Mouse (Mus musculus) hindbrain, embryonic 15.5 days (tissue): Measurements from ENCODE around the gene Dguok. TPM values are rescaled to one million over a fixed set of nuclear protein-coding genes. Genes with fewer than 3 reads are reported as not detected.

Experiments used
- ATAC-seq: fragments of 200-750 bp; cut with Nextera tagmentation; 2 replicates; pipeline ENCODE4 v1.8.0; 2017; ENCODE audit warnings: low read depth, moderate number of reproducible peaks, moderate TSS enrichment; ENCODE audit not compliant: low FRiP score
- H3K27ac ChIP-seq: fragments of 300-500 bp; sonication (generic); replicated peaks from 2 replicates; pipeline ENCODE4 v1.5.1; 2015; ENCODE audit warnings: mild to moderate bottlenecking, inconsistent platforms
- H3K27me3 ChIP-seq: fragments of 300-500 bp; sonication (generic); 2 replicates; pipeline ENCODE4 v1.6.1; 2015; ENCODE audit warnings: control low read depth, inconsistent platforms
- H3K36me3 ChIP-seq: fragments of 300-500 bp; sonication (generic); 2 replicates; pipeline ENCODE4 v1.6.1; 2015; ENCODE audit warnings: control low read depth, inconsistent platforms
- H3K4me1 ChIP-seq: fragments of 300-500 bp; sonication (generic); replicated peaks from 2 replicates; pipeline ENCODE4 v1.6.1; 2015; ENCODE audit warnings: control low read depth, inconsistent platforms
- H3K4me2 ChIP-seq: fragments of 300-500 bp; sonication (generic); 2 replicates; pipeline ENCODE4 v1.6.1; 2015; ENCODE audit warnings: moderate library complexity, mild to moderate bottlenecking, inconsistent platforms
- H3K4me3 ChIP-seq: fragments of 300-500 bp; sonication (generic); 2 replicates; pipeline ENCODE4 v1.5.1; 2015; ENCODE audit warnings: mild to moderate bottlenecking, inconsistent platforms
- H3K9ac ChIP-seq: fragments of 300-500 bp; sonication (generic); 2 replicates; pipeline ENCODE4 v1.6.1; 2015; ENCODE audit warnings: inconsistent platforms
- H3K9me3 ChIP-seq: fragments of 300-500 bp; sonication (generic); 2 replicates; pipeline ENCODE4 v1.6.1; 2016; ENCODE audit warnings: control low read depth, inconsistent platforms
- WGBS: fragments of 180-500 bp; shearing (Covaris S2); methylation state at CpG from one replicate; pipeline ENCODE4 v1.1.7; 2015; 5-methylcytosine and 5-hydroxymethylcytosine counted together
- polyA plus RNA-seq: library from polyadenylated mRNA; unstranded; fragments of >200 nt; fragmentation: Nextera tagmentation; extraction: Ambion mirVana; gene quantifications from 2 replicates; pipeline ENCODE4 v1.2.1, GENCODE M21; 2015

Gene Dguok
- polyA plus RNA-seq, 1 experiment from 2014 or later: 66.2 TPM

GRCm38 (mm10) chr6:83515172-83515571 is 8.4 kb upstream of the Dguok start:
- Histone ChIP-seq H3K36me3 (no peaks in the 10 kb centered on the region), H3K27me3 (no peaks in the 10 kb centered on the region), H3K4me3 (no peak overlapping the region), H3K27ac (no peak overlapping the region), H3K4me1 (no peaks in the 10 kb centered on the region), H3K9me3 (no peaks in the 10 kb centered on the region), H3K4me2 (no peak overlapping the region), H3K9ac (no peak overlapping the region)
- no peak for ATAC-seq
- WGBS: 73% methylated on average over 3 of the region's 3 CpGs

DNA sequence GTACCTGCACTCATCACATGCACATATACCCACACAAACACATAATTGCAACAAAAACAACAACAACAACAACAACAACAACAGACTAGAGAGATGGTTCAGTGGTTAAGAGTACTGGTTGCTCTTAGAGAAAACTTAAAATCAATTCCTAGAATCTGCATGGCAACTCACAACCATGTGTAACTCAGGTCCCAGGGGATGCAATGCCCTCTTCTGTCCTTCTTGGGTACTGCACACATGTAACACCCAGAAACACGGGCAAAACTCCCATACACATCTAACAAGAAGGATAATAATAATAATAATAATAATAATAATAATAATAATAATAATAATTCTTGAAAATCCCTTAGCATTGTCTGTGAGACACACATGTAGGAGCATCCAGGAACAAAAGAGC is 5.7 kb upstream of the Dguok start:
- H3K4me1 ChIP-seq: peaks cover under 1% of the 10 kb centered on the region; the same call in 1 of the 2 replicates
- no peaks in the 10 kb centered on the region for H3K36me3 ChIP-seq
- H3K4me2 ChIP-seq: no peak overlapping the region
- H3K27ac ChIP-seq: no peak overlapping the region
- ATAC-seq: 0 out of 2 replicates have a peak, but pooled peaks have one; percentile 23
- no peaks in the 10 kb centered on the region for H3K9me3 ChIP-seq
- H3K27me3 ChIP-seq: no peaks in the 10 kb centered on the region
- 19% methylated on average over 1 of the region's 1 CpGs for WGBS
- no peak overlapping the region for H3K9ac ChIP-seq
- no peak overlapping the region for H3K4me3 ChIP-seq

DNA sequence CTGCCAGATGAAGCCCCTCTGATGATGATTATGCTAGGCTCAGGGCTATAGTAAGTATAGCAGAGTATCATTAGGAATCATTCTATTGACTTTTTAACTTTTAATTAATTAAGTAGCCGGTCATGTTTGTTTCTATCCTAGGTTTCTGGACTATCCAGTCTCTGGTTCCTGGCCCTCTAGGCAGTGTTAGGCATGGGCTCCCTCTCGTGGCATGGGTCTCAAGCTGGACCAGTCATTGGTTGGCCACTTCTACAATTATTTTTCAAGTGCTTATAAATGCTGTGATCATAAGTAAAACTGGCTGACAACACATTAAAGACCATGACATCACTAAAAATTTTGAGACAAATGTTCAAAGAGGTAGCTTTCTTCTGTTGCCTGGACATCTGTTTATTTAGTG is 3.4 kb upstream of the Dguok start:
- Histone ChIP-seq H3K4me3 (no peak overlapping the region), H3K4me2 (no peak overlapping the region), H3K9ac (no peak overlapping the region), H3K27ac (no peak overlapping the region), H3K9me3 (no peaks in the 10 kb centered on the region), H3K27me3 (no peaks in the 10 kb centered on the region), H3K36me3 (no peaks in the 10 kb centered on the region), H3K4me1 (peaks cover 14% of the 10 kb centered on the region)
- WGBS: 66% methylated on average over 2 of the region's 2 CpGs
- no peak for ATAC-seq

DNA sequence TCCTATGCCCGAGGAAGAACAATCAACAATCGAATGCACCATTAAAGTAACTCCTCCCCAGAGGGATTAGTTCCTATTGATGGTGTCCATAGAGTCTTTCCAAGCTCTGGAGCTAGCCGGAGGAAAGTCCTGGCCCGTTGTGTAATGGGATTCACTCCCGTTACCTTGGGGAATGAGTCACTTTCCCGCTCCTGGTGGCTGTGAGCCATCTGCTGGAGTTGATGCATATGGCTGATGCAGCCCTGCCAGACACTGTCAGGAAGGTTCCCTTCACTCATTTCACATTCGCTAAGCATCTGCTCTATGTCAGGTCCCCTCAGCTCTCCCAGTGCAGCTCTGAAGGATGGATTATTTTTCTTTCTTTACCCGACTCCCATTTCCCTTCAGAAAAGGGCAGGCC is 2.7 kb upstream of the Dguok start:
- Histone ChIP-seq H3K27ac (no peak overlapping the region), H3K9me3 (no peaks in the 10 kb centered on the region), H3K4me3 (no peak overlapping the region), H3K36me3 (no peaks in the 10 kb centered on the region), H3K27me3 (no peaks in the 10 kb centered on the region), H3K9ac (no peak overlapping the region), H3K4me1 (peaks cover 20% of the 10 kb centered on the region), H3K4me2 (no peak overlapping the region)
- 39% methylated on average over 8 of the region's 8 CpGs for WGBS
- ATAC-seq: no peak

GRCm38 (mm10) chr6:83507168-83507546 is 388 bp upstream of the Dguok start:
- Histone ChIP-seq H3K27ac (peak overlapping the region; percentile 98), H3K27me3 (no peaks in the 10 kb centered on the region), H3K9ac (peak overlapping the region; percentile 38), H3K36me3 (no peaks in the 10 kb centered on the region), H3K9me3 (no peaks in the 10 kb centered on the region), H3K4me2 (peak overlapping the region; percentile 84), H3K4me1 (peaks cover 20% of the 10 kb centered on the region), H3K4me3 (peak overlapping the region; percentile 85)
- 31% methylated on average over 6 of the region's 6 CpGs for WGBS
- no peak for ATAC-seq

DNA sequence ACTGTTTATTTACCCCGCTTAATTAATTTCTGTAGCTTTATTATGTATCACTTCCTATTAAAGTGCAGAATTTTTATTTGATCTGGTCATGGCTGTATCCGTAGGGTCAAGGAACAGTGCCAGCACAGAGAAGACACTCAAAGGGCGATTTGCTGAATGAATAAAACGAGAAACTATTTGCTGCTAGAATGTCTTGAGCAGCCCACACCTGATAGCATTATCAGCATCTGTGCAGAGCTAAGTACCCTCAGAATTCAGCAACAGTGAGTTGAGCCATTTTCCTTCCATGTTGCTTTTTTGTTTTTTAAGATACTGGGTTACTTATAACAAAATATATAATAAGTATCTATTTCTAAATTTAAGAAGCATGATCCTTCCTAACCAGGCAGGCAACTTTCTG is 1.2 kb downstream of the Dguok start:
- Histone ChIP-seq H3K9ac (peak overlapping the region; percentile 82; the same call in 1 of the 2 replicates), H3K27ac (no peak overlapping the region)

GRCm38 (mm10) chr6:83503361-83503760 is 3.4 kb downstream of the Dguok start:
- WGBS: 90% methylated on average over 3 of the region's 3 CpGs
- ATAC-seq: no peak

More for the DNA sequence above, 1.2 kb downstream of the Dguok start:
- Histone ChIP-seq H3K27me3 (no peaks in the 10 kb centered on the region), H3K36me3 (no peaks in the 10 kb centered on the region), H3K4me3 (peak overlapping the region; percentile 85), H3K4me2 (peak overlapping the region; percentile 84), H3K9me3 (no peaks in the 10 kb centered on the region), H3K4me1 (peaks cover 20% of the 10 kb centered on the region)
- no peak for ATAC-seq
- WGBS: 93% methylated on average over 4 of the region's 4 CpGs

DNA sequence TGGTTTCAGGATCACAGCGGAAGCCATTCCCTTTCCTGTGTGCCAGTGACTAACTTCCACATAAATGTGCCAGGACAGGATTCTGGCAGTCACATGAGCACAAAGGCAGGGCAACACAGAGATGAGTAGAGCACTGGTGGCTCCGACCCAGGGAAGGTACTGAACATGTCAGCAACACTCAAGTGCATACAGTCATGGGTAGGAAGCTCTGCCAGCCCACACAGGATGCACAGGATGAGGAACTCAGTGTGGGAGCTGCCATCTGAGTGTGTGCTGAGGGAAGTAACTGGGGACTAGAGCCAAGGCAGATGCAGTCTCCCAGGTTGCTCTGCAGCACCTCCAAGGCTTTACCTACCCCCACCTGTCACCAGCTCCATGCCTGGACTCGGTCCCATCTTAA is 4.1 kb downstream of the Dguok start:
- H3K36me3 ChIP-seq: no peaks in the 10 kb centered on the region
- H3K4me2 ChIP-seq: no peak overlapping the region
- H3K9ac ChIP-seq: no peak overlapping the region
- no peaks in the 10 kb centered on the region for H3K9me3 ChIP-seq
- 92% methylated on average over 3 of the region's 3 CpGs for WGBS
- no peaks in the 10 kb centered on the region for H3K27me3 ChIP-seq
- no peak for ATAC-seq
- no peak overlapping the region for H3K4me3 ChIP-seq
- peaks cover 20% of the 10 kb centered on the region for H3K4me1 ChIP-seq
- H3K27ac ChIP-seq: no peak overlapping the region

More at GRCm38 (mm10) chr6:83503361-83503760, 3.4 kb downstream of the Dguok start:
- Histone ChIP-seq H3K36me3 (no peaks in the 10 kb centered on the region), H3K4me3 (no peak overlapping the region), H3K27ac (no peak overlapping the region), H3K4me1 (peaks cover 20% of the 10 kb centered on the region), H3K27me3 (no peaks in the 10 kb centered on the region), H3K4me2 (no peak overlapping the region), H3K9me3 (no peaks in the 10 kb centered on the region), H3K9ac (no peak overlapping the region)

- ATAC-seq: no peak
- H3K36me3 ChIP-seq: no peaks in the 10 kb centered on the region
- H3K4me3 ChIP-seq: no peak overlapping the region
- H3K27me3 ChIP-seq: no peaks in the 10 kb centered on the region
- H3K4me2 ChIP-seq: no peak overlapping the region
- H3K9ac ChIP-seq: no peak overlapping the region
- peaks cover 22% of the 10 kb centered on the region for H3K4me1 ChIP-seq
- 66% methylated on average over 9 of the region's 9 CpGs for WGBS
- no peak overlapping the region for H3K27ac ChIP-seq
- no peaks in the 10 kb centered on the region for H3K9me3 ChIP-seq
These were observed 5.1 kb downstream of the Dguok start for GRCm38 (mm10) chr6:83501524-83502310.

DNA sequence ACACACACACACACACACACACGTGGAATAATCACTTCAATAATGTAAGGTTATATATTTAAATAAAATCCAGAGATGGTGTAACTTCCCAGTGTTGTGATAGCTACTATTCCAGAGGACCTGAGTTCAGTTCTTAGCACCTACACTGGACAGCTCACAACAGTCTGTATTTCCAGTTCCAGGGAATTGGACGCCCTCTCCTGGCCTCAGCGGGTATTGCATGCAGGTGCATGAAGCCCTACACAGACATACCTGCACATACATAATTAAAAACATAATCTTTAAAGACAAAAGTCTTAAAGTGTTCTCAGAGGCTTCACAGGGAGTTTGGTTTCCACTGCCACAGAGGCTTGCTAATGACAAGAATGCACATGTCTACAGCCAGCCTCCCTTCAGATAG is 6.3 kb downstream of the Dguok start:
- ATAC-seq: no peak
- no peak overlapping the region for H3K4me3 ChIP-seq
- H3K4me1 ChIP-seq: peaks cover 18% of the 10 kb centered on the region; the same call in 1 of the 2 replicates
- no peak overlapping the region for H3K9ac ChIP-seq
- 68% methylated on average over 3 of the region's 3 CpGs for WGBS
- H3K27me3 ChIP-seq: no peaks in the 10 kb centered on the region
- H3K4me2 ChIP-seq: no peak overlapping the region
- H3K27ac ChIP-seq: no peak overlapping the region
- H3K9me3 ChIP-seq: no peaks in the 10 kb centered on the region
- 0 out of 2 replicates have a peak, but pooled peaks cover 2% of the 10 kb centered on the region for H3K36me3 ChIP-seq

GRCm38 (mm10) chr6:83499078-83499477 is 7.7 kb downstream of the Dguok start:
- no peaks in the 10 kb centered on the region for H3K9me3 ChIP-seq
- no peak overlapping the region for H3K4me3 ChIP-seq
- H3K27me3 ChIP-seq: no peaks in the 10 kb centered on the region
- peaks cover 5% of the 10 kb centered on the region for H3K36me3 ChIP-seq
- H3K9ac ChIP-seq: no peak overlapping the region
- ATAC-seq: no peak
- 95% methylated on average over 10 of the region's 10 CpGs for WGBS
- 0 out of 2 replicates have a peak, but pooled peaks cover 10% of the 10 kb centered on the region for H3K4me1 ChIP-seq
- H3K27ac ChIP-seq: no peak overlapping the region
- no peak overlapping the region for H3K4me2 ChIP-seq

DNA sequence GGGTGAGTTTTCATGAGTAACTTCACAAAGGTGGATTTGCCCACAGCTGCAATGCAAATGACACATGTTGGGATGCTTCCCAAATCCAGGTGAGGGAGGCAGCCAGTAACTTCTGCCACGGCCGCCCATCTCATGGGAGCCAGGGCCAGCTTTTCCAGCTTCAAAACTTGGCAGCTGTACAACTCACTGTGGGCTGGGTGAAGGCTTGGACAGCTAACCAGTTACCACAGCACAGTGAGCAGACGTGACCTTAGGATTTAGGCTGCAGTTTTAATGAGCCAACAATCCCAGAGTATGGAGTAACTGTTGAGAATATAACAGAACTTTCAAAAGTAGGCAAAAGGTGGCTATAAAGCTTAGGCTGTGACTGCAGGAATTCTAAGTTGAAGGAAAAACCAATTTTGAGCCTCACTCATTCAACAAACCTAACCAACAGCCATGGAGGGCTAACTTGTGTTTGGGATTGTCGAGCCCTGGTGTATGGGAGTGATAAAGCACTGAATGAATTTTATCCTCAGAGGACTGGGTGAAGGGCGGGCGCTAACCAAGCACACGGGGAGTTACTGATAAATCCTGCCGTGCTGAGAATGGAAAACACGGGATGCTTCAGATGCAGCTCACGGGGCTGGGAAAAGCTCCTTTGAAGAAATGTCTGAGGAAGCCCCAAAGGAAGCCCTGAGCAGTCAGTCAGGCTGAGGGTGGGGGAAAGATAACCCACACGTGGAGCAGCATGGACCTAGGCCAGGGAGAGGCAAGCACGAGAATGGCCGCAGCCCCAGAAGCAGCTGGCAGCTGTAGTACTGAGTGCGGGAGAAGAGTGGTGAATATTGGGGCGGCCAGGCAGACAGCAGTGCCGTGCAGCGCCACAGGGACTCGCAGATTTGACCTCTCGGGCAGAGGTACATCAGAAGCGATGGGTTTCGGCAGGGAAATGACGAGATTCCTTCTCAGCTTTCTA is 9.7 kb downstream of the Dguok start:
- 82% methylated on average over 22 of the region's 22 CpGs for WGBS
- Histone ChIP-seq H3K27ac (no peak overlapping the region), H3K36me3 (peaks cover 11% of the 10 kb centered on the region), H3K4me3 (no peak overlapping the region), H3K27me3 (no peaks in the 10 kb centered on the region), H3K4me1 (0 out of 2 replicates have a peak, but pooled peaks cover 10% of the 10 kb centered on the region), H3K4me2 (no peak overlapping the region), H3K9me3 (no peaks in the 10 kb centered on the region), H3K9ac (no peak overlapping the region)
- ATAC-seq: no peak
